Mouse (Mus musculus) hindlimb bud, embryonic 11.5 days (tissue): ENCODE results near the gene Vstm4.
A peak's percentile ranks its signal among the peaks of the same experiment; 100 is the strongest.

Experiments used
- DNase-seq: peaks from one replicate; pipeline ENCODE4 v3.0.0-alpha.2; 2012; ENCODE audit warnings: low read depth, low spot score; ENCODE audit errors: extremely low spot score

Gene Vstm4

GRCm38 (mm10) chr14:32934064-32934463 lies 77.5 kb downstream of the Vstm4 start:
- DNase-seq, result no peak

- DNase-seq, result no peak
Observed at GRCm38 (mm10) chr14:32939217-32939616, 82.7 kb downstream of the Vstm4 start.

GRCm38 (mm10) chr14:32947512-32947911 lies 91.0 kb downstream of the Vstm4 start:
- DNase-seq, result no peak

- DNase-seq, result no peak
Observed at GRCm38 (mm10) chr14:32950312-32951301, 94.1 kb downstream of the Vstm4 start.

GRCm38 (mm10) chr14:32956486-32956885 lies 99.9 kb downstream of the Vstm4 start:
- DNase-seq, result no peak

- DNase-seq, result no peak
Observed at GRCm38 (mm10) chr14:32958671-32959070, 102.1 kb downstream of the Vstm4 start.

GRCm38 (mm10) chr14:32960481-32960880 lies 103.9 kb downstream of the Vstm4 start:
- DNase-seq, result no peak

GRCm38 (mm10) chr14:32964742-32965141 lies 108.2 kb downstream of the Vstm4 start:
- no peak for DNase-seq

GRCm38 (mm10) chr14:32970700-32971099 lies 114.1 kb downstream of the Vstm4 start:
- DNase-seq, result no peak

GRCm38 (mm10) chr14:32984176-32984738 lies 127.7 kb downstream of the Vstm4 start:
- no peak for DNase-seq

- peak; percentile 20 for DNase-seq
Observed at GRCm38 (mm10) chr14:32986659-32987058, 130.1 kb downstream of the Vstm4 start.
